Comparison of ENCODE assay signal across 8 mouse cellular contexts in genomic region chr19:12795110-12795509, GRCm38 (mm10). TPM values are rescaled to one million over a fixed set of nuclear protein-coding genes. Genes with fewer than 3 reads are reported as not detected.
DNase-seq lines count a peak whose midpoint lies in the region; ATAC-seq and TF ChIP-seq lines count a peak whose summit lies in the region.

No protein-coding gene starts in this region.

- H3K4me3 ChIP-seq in heart, embryonic 12.5 days = peak overlapping the region; percentile 99
- peak overlapping the region; percentile 89 for H3K4me3 ChIP-seq in C2C12 (ENCODE audit: insufficient read depth, poor library complexity, severe bottlenecking)
- H3K4me3 ChIP-seq in forebrain, embryonic 10.5 days = peak overlapping the region; percentile 90
- peak overlapping the region; percentile 97 for H3K4me3 ChIP-seq in liver, embryonic 12.5 days

- H3K9me3 ChIP-seq in heart, embryonic 12.5 days (replicated peaks) = no peaks in the 10 kb centered on the region
- no peaks in the 10 kb centered on the region for H3K9me3 ChIP-seq in forebrain, embryonic 10.5 days
- no peaks in the 10 kb centered on the region for H3K9me3 ChIP-seq in liver, embryonic 12.5 days (replicated peaks)

- peaks cover 51% of the 10 kb centered on the region for H3K79me2 ChIP-seq in C2C12 (ENCODE audit: control insufficient read depth, insufficient read depth)

- no peaks in the 10 kb centered on the region for H3K27me3 ChIP-seq in heart, embryonic 12.5 days (replicated peaks)
- no peaks in the 10 kb centered on the region for H3K27me3 ChIP-seq in C2C12 (ENCODE audit: control insufficient read depth, insufficient read depth, insufficient read length)
- H3K27me3 ChIP-seq in forebrain, embryonic 10.5 days (ENCODE audit: poor library complexity, severe bottlenecking) = no peaks in the 10 kb centered on the region
- H3K27me3 ChIP-seq in liver, embryonic 12.5 days (replicated peaks) = no peaks in the 10 kb centered on the region

- no peak for DNase-seq in heart, postnatal 25 days (ENCODE audit: low spot score)
- no peak for DNase-seq in forebrain, embryonic 10.5 days (ENCODE audit: extremely low spot score, low spot score)
- DNase-seq in adrenal gland, postnatal 25 days = no peak
- DNase-seq in kidney, postnatal 36 days = no peak
- no peak for DNase-seq in adrenal gland, adult 18-20 months (ENCODE audit: low spot score in 2 of 2)

- intact Hi-C loops in heart, postnatal 25 days (cut with DNase I) = loop anchor here (5.0 to 10.0 kb wide), 4 partner anchors 203 to 880 kb away; partner anchors contain the start of gene Patl1

- H3K27ac ChIP-seq in heart, embryonic 12.5 days (ENCODE audit: poor library complexity, severe bottlenecking) = peak overlapping the region; percentile 100
- H3K27ac ChIP-seq in forebrain, embryonic 10.5 days = peak overlapping the region; percentile 99
- H3K27ac ChIP-seq in liver, embryonic 12.5 days = peak overlapping the region; percentile 99

- 0% methylated on average over 36 of the region's 63 CpGs for WGBS in heart, embryonic 12.5 days
- under 1% methylated on average over 56 of the region's 63 CpGs for WGBS in forebrain, embryonic 10.5 days
- WGBS in liver, embryonic 12.5 days (ENCODE audit: insufficient replicate concordance) = under 1% methylated on average over 41 of the region's 63 CpGs

- peak overlapping the region; percentile 66 for H3K4me2 ChIP-seq in heart, embryonic 12.5 days
- H3K4me2 ChIP-seq in liver, embryonic 12.5 days = peak overlapping the region; percentile 81

- ATAC-seq in heart, embryonic 12.5 days (ENCODE audit: insufficient number of reproducible peaks, low FRiP score) = peak; percentile 19; the same call in 1 of the 2 replicates
- ATAC-seq in liver, embryonic 12.5 days = peak; percentile 10

- H3K36me3 ChIP-seq in heart, embryonic 12.5 days = no peaks in the 10 kb centered on the region
- H3K36me3 ChIP-seq in C2C12 (ENCODE audit: control insufficient read depth, insufficient read depth) = peaks cover 34% of the 10 kb centered on the region
- H3K36me3 ChIP-seq in forebrain, embryonic 10.5 days (replicated peaks) = no peaks in the 10 kb centered on the region
- no peaks in the 10 kb centered on the region; the same call in 1 of the 2 replicates for H3K36me3 ChIP-seq in liver, embryonic 12.5 days

- peaks cover 45% of the 10 kb centered on the region for H3K79me3 ChIP-seq in C2C12 (ENCODE audit: low read depth)

- peaks cover 3% of the 10 kb centered on the region for H3K4me1 ChIP-seq in heart, embryonic 12.5 days (replicated peaks)
- peaks cover 31% of the 10 kb centered on the region for H3K4me1 ChIP-seq in forebrain, embryonic 10.5 days
- H3K4me1 ChIP-seq in liver, embryonic 12.5 days = peaks cover 22% of the 10 kb centered on the region

- TF ChIP-seq CTCF in C2C12 (IDR thresholded peaks at IDR 0.05; ENCODE audit: control insufficient read depth, insufficient read depth, insufficient read length) = no peak

- peak overlapping the region; percentile 96 for H3ac ChIP-seq in C2C12 (ENCODE audit: control insufficient read depth, insufficient read length, low read depth)

- H3K9ac ChIP-seq in heart, embryonic 12.5 days = peak overlapping the region; percentile 100
- H3K9ac ChIP-seq in liver, embryonic 12.5 days = peak overlapping the region; percentile 98

TF ChIP-seq in C2C12, 6 proteins besides CTCF, POLR2A, EP300 and RAD21:
- TF ChIP-seq FOSL1 (IDR thresholded peaks at IDR 0.05; ENCODE audit: insufficient read depth, low read length, poor library complexity, severe bottlenecking) (no peak), USF1 (IDR thresholded peaks at IDR 0.05; ENCODE audit: low read depth) (no peak), MYOG (IDR thresholded peaks at IDR 0.05; ENCODE audit: control insufficient read depth, extremely low read depth, insufficient read length) (no peak), MYOD1 (IDR thresholded peaks at IDR 0.05; ENCODE audit: control insufficient read depth, insufficient read length, low read depth) (no peak), CEBPB (IDR thresholded peaks at IDR 0.05; ENCODE audit: low read depth) (no peak), MAX (IDR thresholded peaks at IDR 0.05) (no peak)

RNA-seq across cellular contexts. Expression of gene Zfp91, which starts 0.8 kb away (rescaled TPM):
- 14.8 and 16.4 TPM in 2 replicates for polyA plus RNA-seq in heart, embryonic 12.5 days (2016; fragmentation: Nextera tagmentation; extraction: Ambion mirVana)
- total RNA-seq in heart, postnatal 25 days (2021) = 10 to 100 TPM; 76.2 to 77.0 TPM
- 25.0 TPM for polyA plus RNA-seq in C2C12 (2012; fragmentation: generic; extraction: Trizol)
- polyA plus RNA-seq in forebrain, embryonic 10.5 days (2016; fragmentation: Nextera tagmentation; extraction: Ambion mirVana) = 14.1 and 14.3 TPM in 2 replicates
- 11.6 and 12.4 TPM in 2 replicates for polyA plus RNA-seq in liver, embryonic 12.5 days (2016; fragmentation: Nextera tagmentation; extraction: Ambion mirVana)
- total RNA-seq in adrenal gland, postnatal 25 days (2021) = 83.3 and 85.7 TPM in 2 replicates
- total RNA-seq in adrenal gland, adult 18-20 months (2021) = 10 to 100 TPM; 79.5 to 80.1 TPM

RNA-seq across cellular contexts. Expression of gene Lpxn, which starts 0.9 kb away (rescaled TPM):
- 0.54 and 0.75 TPM in 2 replicates for polyA plus RNA-seq in heart, embryonic 12.5 days (2016; fragmentation: Nextera tagmentation; extraction: Ambion mirVana)
- 1 to 10 TPM in 1 of 2 experiments, under 1 TPM in 1; 0.88 to 1.1 TPM for total RNA-seq in heart, postnatal 25 days (2021)
- polyA plus RNA-seq in C2C12 (2012; fragmentation: generic; extraction: Trizol) = 0.11 TPM
- polyA plus RNA-seq in forebrain, embryonic 10.5 days (2016; fragmentation: Nextera tagmentation; extraction: Ambion mirVana) = 0.76 and 0.77 TPM in 2 replicates
- polyA plus RNA-seq in liver, embryonic 12.5 days (2016; fragmentation: Nextera tagmentation; extraction: Ambion mirVana) = 1.3 and 1.4 TPM in 2 replicates
- 2.1 and 2.2 TPM in 2 replicates for total RNA-seq in adrenal gland, postnatal 25 days (2021)
- 1 to 10 TPM; 2.1 to 4.1 TPM for total RNA-seq in adrenal gland, adult 18-20 months (2021)

RNA-seq across cellular contexts. Expression of gene Cntf, which starts 29.7 kb away (rescaled TPM):
- polyA plus RNA-seq in heart, embryonic 12.5 days (2016; fragmentation: Nextera tagmentation; extraction: Ambion mirVana) = 0.69 and 1.2 TPM in 2 replicates
- 1 to 10 TPM; 2.0 to 2.4 TPM for total RNA-seq in heart, postnatal 25 days (2021)
- polyA plus RNA-seq in C2C12 (2012; fragmentation: generic; extraction: Trizol) = 1.4 TPM
- polyA plus RNA-seq in forebrain, embryonic 10.5 days (2016; fragmentation: Nextera tagmentation; extraction: Ambion mirVana) = 1.9 and 2.1 TPM in 2 replicates
- 1.0 and 1.1 TPM in 2 replicates for polyA plus RNA-seq in liver, embryonic 12.5 days (2016; fragmentation: Nextera tagmentation; extraction: Ambion mirVana)
- 0.90 and 3.3 TPM in 2 replicates for total RNA-seq in adrenal gland, postnatal 25 days (2021)
- total RNA-seq in adrenal gland, adult 18-20 months (2021) = 1 to 10 TPM; 2.2 to 2.5 TPM

RNA-seq across cellular contexts. Expression of gene Gm5244, which starts 51.4 kb away (rescaled TPM):
- polyA plus RNA-seq in heart, embryonic 12.5 days (2016; fragmentation: Nextera tagmentation; extraction: Ambion mirVana) = not detected in 2 replicates
- not detected for total RNA-seq in heart, postnatal 25 days (2021)
- polyA plus RNA-seq in C2C12 (2012; fragmentation: generic; extraction: Trizol) = not detected
- not detected in 2 replicates for polyA plus RNA-seq in forebrain, embryonic 10.5 days (2016; fragmentation: Nextera tagmentation; extraction: Ambion mirVana)
- polyA plus RNA-seq in liver, embryonic 12.5 days (2016; fragmentation: Nextera tagmentation; extraction: Ambion mirVana) = not detected in 2 replicates
- not detected in 2 replicates for total RNA-seq in adrenal gland, postnatal 25 days (2021)
- not detected for total RNA-seq in adrenal gland, adult 18-20 months (2021)
